Mouse (Mus musculus) heart, adult 2 months (tissue): Measurements from ENCODE around the gene 1700007K13Rik. TPM values are rescaled to one million over a fixed set of nuclear protein-coding genes. Genes with fewer than 3 reads are reported as not detected.

Experiments
- DNase-seq, 2 experiments: peaks; one replicate each; pipeline ENCODE4 v3.0.0; 2021
- H3K27ac ChIP-seq: fragments of 200-600 bp; 2 replicates; pipeline ENCODE4 v1.8.1; 2022
- H3K27me3 ChIP-seq: fragments of 200-500 bp; 2 replicates; pipeline ENCODE4 v1.6.1; 2012; ENCODE audit warnings: mild to moderate bottlenecking, low read length, inconsistent platforms, mixed read lengths; ENCODE audit not compliant: control insufficient read depth, insufficient read depth
- H3K36me3 ChIP-seq: fragments of 200-500 bp; 2 replicates; pipeline ENCODE4 v1.6.1; 2012; ENCODE audit warnings: low read length, inconsistent platforms; ENCODE audit not compliant: control insufficient read depth, insufficient read depth
- H3K4me1 ChIP-seq: fragments of 200-500 bp; 2 replicates; pipeline ENCODE4 v1.6.1; 2011; ENCODE audit warnings: low read length; ENCODE audit not compliant: control insufficient read depth, insufficient read depth
- H3K4me3 ChIP-seq: fragments of 200-600 bp; 2 replicates; pipeline ENCODE4 v1.8.1; 2022
- H3K79me2 ChIP-seq: fragments of 200-500 bp; replicated peaks from 2 replicates; pipeline ENCODE4 v1.6.1; 2012; ENCODE audit warnings: mild to moderate bottlenecking, inconsistent platforms, low read length, moderate library complexity, mixed read lengths; ENCODE audit not compliant: control insufficient read depth, insufficient read depth
- H3K9ac ChIP-seq: fragments of 200-500 bp; 2 replicates; pipeline ENCODE4 v1.6.1; 2012; ENCODE audit warnings: low read depth, mild to moderate bottlenecking, control low read depth, inconsistent platforms, low read length, mixed read lengths
- CTCF ChIP-seq: fragments of 200-600 bp; IDR thresholded peaks from 2 replicates; pipeline ENCODE4 v1.8.1; 2022; ENCODE audit warnings: antibody characterized with exemption, mild to moderate bottlenecking, moderate library complexity
- EP300 ChIP-seq: fragments of 200-500 bp; IDR thresholded peaks from 2 replicates; pipeline ENCODE4 v1.6.1; 2011; ENCODE audit warnings: low read depth, low read length, control low read depth; ENCODE audit not compliant: insufficient read depth
- POLR2A ChIP-seq: fragments of 200-500 bp; IDR thresholded peaks from 2 replicates; pipeline ENCODE4 v1.6.1; 2011; ENCODE audit warnings: mild to moderate bottlenecking, low read depth, low read length, control low read depth; ENCODE audit not compliant: insufficient read depth
- WGBS: fragments of 180-500 bp; shearing (Covaris S2); methylation state at CpG from one replicate; pipeline ENCODE4 v1.1.7; 2018; 5-methylcytosine and 5-hydroxymethylcytosine counted together
- intact Hi-C: fragments of 180-260 bp; cut with DNase I; formaldehyde crosslinking; loops from one replicate; pipeline ENCODE4 v1.15.1; 2025
- polyA plus RNA-seq: library from polyadenylated mRNA; depleted of rRNA; stranded (reverse); fragments of >200 nt; gene quantifications from 2 replicates; pipeline ENCODE4 v1.2.3, GENCODE M21; 2012
- total RNA-seq, 2 experiments: library from RNA; stranded (reverse); gene quantifications; 2 replicates each; pipeline ENCODE4 v1.2.3; 2021

Gene 1700007K13Rik
- total and polyA plus RNA-seq, 3 experiments = 0.94 TPM; not detected in 2

- H3K27me3 ChIP-seq = no peaks in the 10 kb centered on the region
- peak within 1 kb of the TSS; percentile 80 for H3K27ac ChIP-seq
- peak; percentile 88 to 90 for DNase-seq
Measured at GRCm38 (mm10) chr2:28467860-28468485, 1.8 kb upstream of the 1700007K13Rik start, which contains the start of gene Mrps2. TSS of gene Mrps2 (plus strand) at chr2:28468066.

GRCm38 (mm10) chr2:28464919-28465318, 1.2 kb downstream of the 1700007K13Rik start:
- no peak overlapping the region for H3K9ac ChIP-seq
- H3K36me3 ChIP-seq = no peaks in the 10 kb centered on the region
- H3K27ac ChIP-seq = no peak overlapping the region
- TF ChIP-seq EP300 = no peak
- TF ChIP-seq POLR2A = no peak
- no peak for DNase-seq
- H3K79me2 ChIP-seq = no peaks in the 10 kb centered on the region
- whole genome bisulfite sequencing = 81% methylated on average over 9 of the region's 9 CpGs
- no peaks in the 10 kb centered on the region for H3K27me3 ChIP-seq
- intact Hi-C loops = no loop called here
- peaks cover 5% of the 10 kb centered on the region for H3K4me1 ChIP-seq
- H3K4me3 ChIP-seq = no peak overlapping the region

More at GRCm38 (mm10) chr2:28467860-28468485, 1.8 kb upstream of the 1700007K13Rik start, which contains the start of gene Mrps2:
- Histone ChIP-seq H3K79me2 (no peaks in the 10 kb centered on the region), H3K36me3 (no peaks in the 10 kb centered on the region), H3K9ac (peak within 1 kb of the TSS; percentile 92), H3K4me1 (peaks cover 5% of the 10 kb centered on the region), H3K4me3 (peak within 1 kb of the TSS; percentile 71)
- WGBS = under 1% methylated on average over 52 of the region's 52 CpGs
- TF ChIP-seq POLR2A = peak; percentile 64
- TF ChIP-seq EP300 = 0 out of 2 replicates have a peak, but pooled peaks have one; percentile 52
- 0 out of 2 replicates have a peak, but pooled peaks have one; percentile 98 for TF ChIP-seq CTCF
- intact Hi-C loops = no loop called here

- Histone ChIP-seq H3K4me3 (no peak overlapping the region), H3K9ac (no peak overlapping the region), H3K79me2 (no peaks in the 10 kb centered on the region), H3K27ac (no peak overlapping the region), H3K27me3 (no peaks in the 10 kb centered on the region), H3K36me3 (no peaks in the 10 kb centered on the region), H3K4me1 (peaks cover 5% of the 10 kb centered on the region)
- DNase-seq = peak; percentile 35 to 66
- no peak for TF ChIP-seq POLR2A
- peak; percentile 84 for TF ChIP-seq CTCF
- no peak for TF ChIP-seq EP300
- intact Hi-C loops = no loop called here
- WGBS = 39% methylated on average over 3 of the region's 3 CpGs
Measured at GRCm38 (mm10) chr2:28463919-28464318, 2.2 kb downstream of the 1700007K13Rik start.

GRCm38 (mm10) chr2:28456616-28457015, 9.5 kb downstream of the 1700007K13Rik start:
- Histone ChIP-seq H3K27me3 (no peaks in the 10 kb centered on the region), H3K36me3 (no peaks in the 10 kb centered on the region), H3K27ac (no peak overlapping the region), H3K9ac (no peak overlapping the region), H3K79me2 (no peaks in the 10 kb centered on the region), H3K4me1 (no peaks in the 10 kb centered on the region), H3K4me3 (no peak overlapping the region)
- intact Hi-C loops = no loop called here
- WGBS = 76% methylated on average over 1 of the region's 1 CpGs
- DNase-seq = no peak
- TF ChIP-seq EP300 = no peak
- TF ChIP-seq POLR2A = no peak
- TF ChIP-seq CTCF = no peak

- intact Hi-C loops = no loop called here
- no peak overlapping the region for H3K9ac ChIP-seq
- H3K27ac ChIP-seq = no peak overlapping the region
- 81% methylated on average over 6 of the region's 6 CpGs for WGBS
- DNase-seq = no peak
- no peaks in the 10 kb centered on the region for H3K36me3 ChIP-seq
- H3K27me3 ChIP-seq = no peaks in the 10 kb centered on the region
- no peaks in the 10 kb centered on the region for H3K4me1 ChIP-seq
- no peak overlapping the region for H3K4me3 ChIP-seq
- H3K79me2 ChIP-seq = no peaks in the 10 kb centered on the region
- TF ChIP-seq POLR2A (no peak), CTCF (no peak), EP300 (no peak)
Measured at GRCm38 (mm10) chr2:28453539-28453938, 12.6 kb downstream of the 1700007K13Rik start.

GRCm38 (mm10) chr2:28451663-28452062, 14.5 kb downstream of the 1700007K13Rik start:
- no peak for TF ChIP-seq EP300
- TF ChIP-seq CTCF = no peak
- TF ChIP-seq POLR2A = no peak
- Histone ChIP-seq H3K36me3 (no peaks in the 10 kb centered on the region), H3K79me2 (no peaks in the 10 kb centered on the region), H3K9ac (no peak overlapping the region), H3K4me3 (no peak overlapping the region), H3K27me3 (no peaks in the 10 kb centered on the region; the same call in 1 of the 2 replicates), H3K4me1 (no peaks in the 10 kb centered on the region), H3K27ac (no peak overlapping the region)
- DNase-seq = no peak
- intact Hi-C loops = no loop called here
- WGBS = 79% methylated on average over 11 of the region's 11 CpGs
